Mouse (Mus musculus) thymus, adult 2 months (tissue): ENCODE data around the gene Col26a1. TPM values are rescaled to one million over a fixed set of nuclear protein-coding genes. Genes with fewer than 3 reads are reported as not detected.

Experiments used
- DNase-seq: peaks from one replicate; pipeline ENCODE4 v3.0.0; 2021
- H3K27ac ChIP-seq: fragments of 200-500 bp; 2 replicates; pipeline ENCODE4 v1.5.1; 2012; ENCODE audit warnings: low read length, control low read depth; ENCODE audit not compliant: control insufficient read depth, insufficient read depth
- H3K27me3 ChIP-seq: fragments of 200-500 bp; 2 replicates; pipeline ENCODE4 v1.6.1; 2012; ENCODE audit warnings: mild to moderate bottlenecking, low read length, moderate library complexity, mixed read lengths; ENCODE audit not compliant: control insufficient read depth, insufficient read depth
- H3K36me3 ChIP-seq: fragments of 200-500 bp; 2 replicates; pipeline ENCODE4 v1.6.1; 2012; ENCODE audit warnings: mild to moderate bottlenecking, low read length, moderate library complexity; ENCODE audit not compliant: control insufficient read depth, insufficient read depth
- H3K4me1 ChIP-seq: fragments of 200-500 bp; replicated peaks from 2 replicates; pipeline ENCODE4 v1.6.1; 2012; ENCODE audit warnings: low read length; ENCODE audit not compliant: control insufficient read depth, insufficient read depth
- H3K4me3 ChIP-seq: fragments of 200-500 bp; 2 replicates; pipeline ENCODE4 v1.5.1; 2012; ENCODE audit warnings: mild to moderate bottlenecking, low read length, control low read depth, moderate library complexity; ENCODE audit not compliant: control insufficient read depth, insufficient read depth
- CTCF ChIP-seq: fragments of 200-500 bp; IDR thresholded peaks from 2 replicates; pipeline ENCODE4 v1.5.1; 2012; ENCODE audit warnings: mild to moderate bottlenecking, control low read depth, low read length, moderate library complexity, borderline replicate concordance; ENCODE audit not compliant: control insufficient read depth, poor library complexity, insufficient read depth; ENCODE audit errors: extremely low read depth
- POLR2A ChIP-seq: fragments of 200-500 bp; IDR thresholded peaks from 2 replicates; pipeline ENCODE4 v1.6.1; 2012; ENCODE audit warnings: mild to moderate bottlenecking, low read length, control low read depth, moderate library complexity; ENCODE audit not compliant: control insufficient read depth, poor library complexity, insufficient read depth; ENCODE audit errors: extremely low read depth
- WGBS: fragments of 180-500 bp; shearing (Covaris S2); methylation state at CpG from one replicate; pipeline ENCODE4 v1.1.7; 2018; 5-methylcytosine and 5-hydroxymethylcytosine counted together
- polyA plus RNA-seq: library from polyadenylated mRNA; depleted of rRNA; stranded (reverse); fragments of >200 nt; gene quantifications from 2 replicates; pipeline ENCODE4 v1.2.3, GENCODE M21; 2012

Gene Col26a1
- polyA plus RNA-seq, 1 experiment, result 0.66 TPM

DNA sequence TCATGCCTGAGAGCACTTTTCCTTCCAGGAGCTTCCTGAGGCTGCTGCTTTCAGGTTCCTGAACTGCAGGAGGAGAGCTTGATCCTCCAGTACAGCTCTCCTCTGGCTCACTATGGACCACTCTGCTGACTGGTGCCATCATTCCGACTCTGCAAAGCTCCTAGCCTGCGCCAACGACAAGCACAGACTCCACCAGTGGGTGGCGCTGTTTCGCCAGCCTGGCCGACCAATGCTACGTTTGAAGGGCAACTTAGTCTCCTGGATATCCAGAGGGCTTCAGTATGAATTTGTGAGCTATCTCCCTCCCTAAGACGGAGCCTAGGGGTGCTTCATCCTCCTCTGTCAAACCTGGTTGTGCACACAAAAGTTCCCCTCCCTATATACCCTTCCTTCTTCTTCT, 43.0 kb downstream of the Col26a1 start:
- no peaks in the 10 kb centered on the region for H3K36me3 ChIP-seq
- peaks cover 7% of the 10 kb centered on the region; the same call in 1 of the 2 replicates for H3K4me1 ChIP-seq
- H3K27me3 ChIP-seq, result no peaks in the 10 kb centered on the region
- TF ChIP-seq CTCF, result peak; percentile 94
- no peak for TF ChIP-seq POLR2A
- peak; percentile 74 for DNase-seq
- 16% methylated on average over 8 of the region's 8 CpGs for WGBS
- H3K4me3 ChIP-seq, result no peak overlapping the region
- no peak overlapping the region for H3K27ac ChIP-seq

GRCm38 (mm10) chr5:136833053-136833452, 50.0 kb downstream of the Col26a1 start:
- 89% methylated on average over 3 of the region's 3 CpGs for WGBS
- H3K27ac ChIP-seq, result no peak overlapping the region
- H3K4me1 ChIP-seq, result no peaks in the 10 kb centered on the region
- no peaks in the 10 kb centered on the region for H3K27me3 ChIP-seq
- TF ChIP-seq CTCF (no peak), POLR2A (no peak)
- no peak for DNase-seq
- no peak overlapping the region for H3K4me3 ChIP-seq
- H3K36me3 ChIP-seq, result no peaks in the 10 kb centered on the region

GRCm38 (mm10) chr5:136830156-136830555, 52.9 kb downstream of the Col26a1 start:
- no peak overlapping the region for H3K4me3 ChIP-seq
- H3K27me3 ChIP-seq, result no peaks in the 10 kb centered on the region
- no peaks in the 10 kb centered on the region for H3K4me1 ChIP-seq
- 94% methylated on average over 3 of the region's 3 CpGs for WGBS
- no peak overlapping the region for H3K27ac ChIP-seq
- TF ChIP-seq CTCF (no peak), POLR2A (no peak)
- no peaks in the 10 kb centered on the region for H3K36me3 ChIP-seq
- no peak for DNase-seq

DNA sequence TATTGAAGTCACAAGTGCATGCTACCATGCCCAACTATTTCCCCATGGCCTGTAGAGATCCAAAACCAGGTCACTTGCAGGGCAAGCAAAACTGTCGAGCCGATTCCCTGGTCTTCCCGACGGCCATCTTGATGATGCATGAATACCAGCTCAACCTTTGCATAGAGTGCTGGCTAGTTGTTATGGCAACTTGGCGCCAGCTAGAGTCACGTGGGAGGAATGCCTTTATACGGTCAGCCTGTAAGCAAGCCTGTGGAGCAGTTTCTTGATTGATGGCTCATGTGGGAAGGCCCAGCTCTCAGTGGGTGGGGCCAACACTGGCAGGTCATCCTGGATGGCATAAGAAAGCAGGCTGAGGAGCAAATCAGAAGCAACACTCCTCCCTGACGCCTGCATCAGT, 61.0 kb downstream of the Col26a1 start:
- no peak for DNase-seq

GRCm38 (mm10) chr5:136820911-136821310, 62.1 kb downstream of the Col26a1 start:
- H3K4me1 ChIP-seq, result no peaks in the 10 kb centered on the region
- no peaks in the 10 kb centered on the region for H3K36me3 ChIP-seq
- 94% methylated on average over 2 of the region's 2 CpGs for WGBS

More for the DNA sequence above, 61.0 kb downstream of the Col26a1 start:
- no peak overlapping the region for H3K4me3 ChIP-seq
- no peaks in the 10 kb centered on the region for H3K27me3 ChIP-seq
- H3K4me1 ChIP-seq, result no peaks in the 10 kb centered on the region
- TF ChIP-seq CTCF (no peak), POLR2A (no peak)
- no peaks in the 10 kb centered on the region for H3K36me3 ChIP-seq
- no peak overlapping the region for H3K27ac ChIP-seq
- 91% methylated on average over 8 of the region's 8 CpGs for WGBS

DNA sequence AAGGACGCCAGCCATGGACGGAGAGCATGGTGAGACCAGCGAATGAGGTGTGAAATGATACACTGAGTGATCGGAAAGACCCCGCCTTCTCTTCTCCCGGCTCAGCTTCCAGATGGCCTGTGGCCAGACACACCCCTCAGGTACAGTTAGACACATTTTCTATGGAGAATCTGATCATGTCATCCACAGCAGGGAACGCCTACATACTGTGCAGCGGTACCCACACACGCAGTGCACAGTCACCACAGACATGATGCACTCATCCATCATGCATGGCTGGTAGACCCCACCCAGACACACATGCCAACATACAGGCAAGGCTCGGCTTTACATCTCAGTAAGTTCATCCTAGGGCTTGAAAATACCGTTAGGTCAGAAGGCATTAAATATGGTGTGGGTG, 63.3 kb downstream of the Col26a1 start:
- Histone ChIP-seq H3K27me3 (no peaks in the 10 kb centered on the region), H3K27ac (no peak overlapping the region), H3K4me3 (no peak overlapping the region), H3K4me1 (no peaks in the 10 kb centered on the region), H3K36me3 (no peaks in the 10 kb centered on the region)
- no peak for DNase-seq
- TF ChIP-seq CTCF (no peak), POLR2A (no peak)
- 88% methylated on average over 11 of the region's 11 CpGs for WGBS

More at GRCm38 (mm10) chr5:136820911-136821310, 62.1 kb downstream of the Col26a1 start:
- no peaks in the 10 kb centered on the region for H3K27me3 ChIP-seq
- no peak overlapping the region for H3K4me3 ChIP-seq
- DNase-seq, result no peak
- no peak for TF ChIP-seq POLR2A
- no peak for TF ChIP-seq CTCF
- no peak overlapping the region for H3K27ac ChIP-seq

DNA sequence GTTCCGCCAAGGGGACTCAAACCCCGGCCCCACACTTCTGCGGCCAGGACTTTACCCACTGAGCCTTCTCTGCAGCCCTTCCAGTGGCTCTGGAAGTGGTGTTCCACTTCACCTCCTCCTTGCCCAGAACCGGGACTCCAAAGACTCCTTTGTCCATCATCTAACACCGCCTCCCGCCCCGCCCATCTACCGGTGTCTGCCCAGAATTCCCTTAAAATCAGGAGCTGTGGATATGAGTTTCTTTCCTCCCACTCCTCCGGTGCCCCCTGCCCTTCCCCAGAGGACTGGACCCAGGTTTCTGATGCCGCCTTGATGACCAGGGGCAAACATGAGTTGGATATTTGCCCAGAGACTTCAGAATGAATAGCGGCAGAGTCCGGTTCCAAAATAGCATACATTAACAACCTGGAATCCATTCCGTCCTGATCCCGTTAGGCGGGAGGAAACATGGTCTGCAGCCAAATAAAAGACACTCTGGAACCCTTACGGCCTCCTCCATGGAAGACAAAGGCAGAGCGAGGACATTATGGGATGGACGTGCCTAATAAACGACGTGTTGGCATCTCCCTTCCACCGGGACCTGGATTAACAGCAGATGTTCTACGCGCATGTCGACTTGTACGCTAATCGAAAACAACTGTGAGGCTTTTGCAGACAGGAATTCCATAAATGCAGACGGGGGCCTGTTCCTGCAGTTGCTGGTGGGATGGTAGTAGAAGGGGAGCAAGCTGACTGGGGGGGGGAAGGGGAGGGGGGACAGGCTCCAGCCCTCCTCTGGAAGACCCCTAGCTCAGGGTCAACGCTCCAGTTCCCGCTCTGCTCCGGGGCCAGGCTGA, 72.3 kb downstream of the Col26a1 start:
- H3K4me1 ChIP-seq, result no peaks in the 10 kb centered on the region
- TF ChIP-seq POLR2A, result no peak
- TF ChIP-seq CTCF, result no peak
- 87% methylated on average over 30 of the region's 30 CpGs for WGBS
- H3K4me3 ChIP-seq, result no peak overlapping the region
- H3K27me3 ChIP-seq, result no peaks in the 10 kb centered on the region
- no peaks in the 10 kb centered on the region for H3K36me3 ChIP-seq
- no peak overlapping the region for H3K27ac ChIP-seq
- no peak for DNase-seq
